Mouse (Mus musculus): ENCODE data around the gene Zbtb16. TPM values are rescaled to one million over a fixed set of nuclear protein-coding genes. Genes with fewer than 3 reads are reported as not detected.

The Zbtb16 gene
- total RNA-seq, 1 experiment: 0.36 TPM

DNA sequence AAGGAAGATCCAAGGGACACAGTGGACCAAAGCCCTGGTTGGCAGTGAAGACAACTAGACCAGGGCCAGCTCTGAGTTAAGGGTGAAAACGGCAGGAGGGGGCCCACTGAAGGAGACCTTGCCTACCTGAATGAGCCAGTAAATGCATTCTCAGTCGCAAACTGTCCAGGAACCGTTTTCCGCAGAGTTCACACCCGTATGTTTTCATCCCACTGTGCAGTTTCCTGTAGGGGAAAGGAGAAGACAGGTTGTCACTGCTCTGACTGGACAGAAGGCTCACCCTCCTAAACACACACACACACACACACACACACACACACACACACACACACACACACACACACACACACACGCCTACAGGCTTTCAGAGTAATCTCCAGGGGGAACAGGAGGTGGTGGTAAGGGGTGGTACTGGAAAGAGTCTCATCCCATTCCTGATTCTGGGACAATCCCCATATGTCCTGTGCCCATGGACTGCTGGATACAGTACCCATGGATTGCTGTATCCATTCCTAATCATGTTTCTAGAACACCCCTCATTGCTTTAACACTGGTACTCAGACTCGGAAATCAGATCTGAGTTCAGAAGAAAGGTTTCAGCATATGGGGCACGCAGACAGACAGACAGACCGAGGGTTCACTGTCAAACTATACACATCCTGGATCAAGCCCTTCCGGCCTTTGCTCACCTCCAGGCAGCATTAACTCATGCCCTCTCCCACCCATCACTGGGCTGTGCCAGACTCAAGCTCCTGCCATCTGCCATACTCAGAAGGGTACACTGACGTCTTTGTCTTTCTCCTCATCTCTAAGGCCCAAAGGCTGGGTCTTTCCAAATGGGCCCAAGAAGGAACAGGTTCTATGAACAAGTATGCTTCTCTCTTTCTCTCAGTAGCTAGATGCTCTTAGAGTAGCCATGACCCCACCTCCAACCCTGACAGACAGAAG is 92.4 kb downstream of the Zbtb16 start:
- in situ Hi-C loops (cut with MboI; ENCODE audit: low sequenced_read_pairs in 2 of 2, unreplicated experiment in 2 of 2): no loop called here
- H3K36me3 ChIP-seq (ENCODE audit: control insufficient read depth, insufficient read depth, low read length, poor library complexity, severe bottlenecking): no peaks in the 10 kb centered on the region
- no peak overlapping the region for H3K9ac ChIP-seq (ENCODE audit: insufficient read depth, low read depth, low read length, poor library complexity, severe bottlenecking)
- DNase-seq (ENCODE audit: low read depth, low spot score): no peak
- H3K9me3 ChIP-seq (ENCODE audit: control insufficient read depth, insufficient read depth, low read depth, low read length): no peaks in the 10 kb centered on the region
- H3K4me3 ChIP-seq (ENCODE audit: insufficient read depth in 1 of 2, low read depth in 1 of 2, low read length in 2 of 2, poor library complexity in 1 of 2, severe bottlenecking in 1 of 2): no peak overlapping the region
- H3K27ac ChIP-seq (ENCODE audit: insufficient read depth, low read depth, low read length, poor library complexity, severe bottlenecking): no peak overlapping the region
- no peaks in the 10 kb centered on the region; a peak in 1 of 4 replicates for H3K4me1 ChIP-seq (ENCODE audit: control insufficient read depth in 2 of 2, insufficient read depth in 2 of 2, low read length in 2 of 2, poor library complexity in 1 of 2)
- TF ChIP-seq MAFK (IDR thresholded peaks at IDR 0.05; ENCODE audit: insufficient read depth, low read depth, low read length): no peak
- TF ChIP-seq CHD2 (IDR thresholded peaks at IDR 0.05; ENCODE audit: low read depth, low read length): no peak
- TF ChIP-seq HCFC1 (IDR thresholded peaks at IDR 0.05; ENCODE audit: borderline replicate concordance, insufficient read depth, low read length): no peak
- TF ChIP-seq ZNF384 (IDR thresholded peaks at IDR 0.05; ENCODE audit: low read depth, low read length): no peak
- TF ChIP-seq ZC3H11A (IDR thresholded peaks at IDR 0.05; ENCODE audit: borderline replicate concordance, low read depth, low read length): no peak

DNA sequence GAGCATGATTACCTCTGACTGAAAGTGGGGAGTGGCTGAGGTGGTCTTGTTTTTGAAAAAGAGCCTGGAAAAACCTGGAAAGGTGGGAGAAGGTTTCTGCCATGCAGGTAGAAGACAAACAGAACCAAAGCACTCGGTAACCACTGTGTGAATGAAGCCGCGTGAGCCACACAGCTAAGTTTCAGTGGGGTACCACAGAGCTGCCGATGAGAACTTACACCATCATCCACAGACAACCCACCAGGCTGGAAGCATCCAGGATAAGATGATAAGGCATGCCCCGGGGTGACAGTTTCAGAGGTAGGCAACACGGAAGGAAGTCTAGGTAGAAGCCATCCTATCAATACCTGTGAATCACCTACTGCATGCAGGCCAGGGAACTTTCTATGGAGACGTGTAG is 93.9 kb downstream of the Zbtb16 start:
- H3K4me1 ChIP-seq (ENCODE audit: control insufficient read depth in 2 of 2, insufficient read depth in 2 of 2, low read length in 2 of 2, poor library complexity in 1 of 2): no peaks in the 10 kb centered on the region; a peak in 1 of 4 replicates
- H3K9ac ChIP-seq (ENCODE audit: insufficient read depth, low read depth, low read length, poor library complexity, severe bottlenecking): no peak overlapping the region
- in situ Hi-C loops (cut with MboI; ENCODE audit: low sequenced_read_pairs in 2 of 2, unreplicated experiment in 2 of 2): no loop called here
- TF ChIP-seq ZC3H11A (IDR thresholded peaks at IDR 0.05; ENCODE audit: borderline replicate concordance, low read depth, low read length) (no peak), MAFK (IDR thresholded peaks at IDR 0.05; ENCODE audit: insufficient read depth, low read depth, low read length) (no peak), ZNF384 (IDR thresholded peaks at IDR 0.05; ENCODE audit: low read depth, low read length) (no peak), CHD2 (IDR thresholded peaks at IDR 0.05; ENCODE audit: low read depth, low read length) (no peak), HCFC1 (IDR thresholded peaks at IDR 0.05; ENCODE audit: borderline replicate concordance, insufficient read depth, low read length) (no peak)
- H3K4me3 ChIP-seq (ENCODE audit: insufficient read depth in 1 of 2, low read depth in 1 of 2, low read length in 2 of 2, poor library complexity in 1 of 2, severe bottlenecking in 1 of 2): no peak overlapping the region
- no peak for DNase-seq (ENCODE audit: low read depth, low spot score)
- no peaks in the 10 kb centered on the region for H3K36me3 ChIP-seq (ENCODE audit: control insufficient read depth, insufficient read depth, low read length, poor library complexity, severe bottlenecking)
- H3K27ac ChIP-seq (ENCODE audit: insufficient read depth, low read depth, low read length, poor library complexity, severe bottlenecking): no peak overlapping the region
- no peaks in the 10 kb centered on the region for H3K9me3 ChIP-seq (ENCODE audit: control insufficient read depth, insufficient read depth, low read depth, low read length)

DNA sequence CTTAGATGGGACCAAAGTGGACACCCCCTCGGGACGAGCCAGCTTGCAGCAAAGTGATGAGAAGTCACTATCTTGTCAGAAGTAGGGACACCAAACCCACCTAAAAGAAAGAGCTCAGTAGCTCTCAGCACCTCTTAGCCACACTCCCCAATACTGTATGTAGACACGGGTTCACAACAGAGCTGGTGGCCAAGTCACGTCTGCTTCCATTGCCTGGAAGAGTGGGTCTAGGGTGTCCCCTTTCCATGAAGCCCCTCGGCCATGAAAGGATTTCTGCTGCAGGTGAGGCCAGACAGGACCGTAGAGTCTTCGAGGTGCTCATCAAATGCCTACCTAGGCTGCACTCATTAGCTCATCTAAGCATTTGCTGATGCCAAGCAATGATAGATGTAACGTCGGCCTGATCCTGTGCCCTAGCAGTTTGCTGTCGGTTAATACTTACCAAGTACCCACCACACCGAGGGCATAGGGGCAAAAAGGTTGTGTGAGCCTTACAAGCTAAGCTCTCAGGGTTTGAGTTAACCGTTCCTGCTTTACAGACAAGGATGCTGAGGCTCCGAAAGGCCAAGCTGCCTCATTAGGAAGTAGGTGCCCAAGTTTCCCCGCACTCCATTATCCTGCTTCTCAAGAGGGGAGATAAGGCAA is 94.5 kb downstream of the Zbtb16 start:
- Histone ChIP-seq H3K9me3 (ENCODE audit: control insufficient read depth, insufficient read depth, low read depth, low read length) (no peaks in the 10 kb centered on the region), H3K9ac (ENCODE audit: insufficient read depth, low read depth, low read length, poor library complexity, severe bottlenecking) (no peak overlapping the region), H3K4me1 (ENCODE audit: control insufficient read depth in 2 of 2, insufficient read depth in 2 of 2, low read length in 2 of 2, poor library complexity in 1 of 2) (no peaks in the 10 kb centered on the region; a peak in 1 of 4 replicates), H3K36me3 (ENCODE audit: control insufficient read depth, insufficient read depth, low read length, poor library complexity, severe bottlenecking) (no peaks in the 10 kb centered on the region), H3K4me3 (ENCODE audit: insufficient read depth in 1 of 2, low read depth in 1 of 2, low read length in 2 of 2, poor library complexity in 1 of 2, severe bottlenecking in 1 of 2) (no peak overlapping the region), H3K27ac (ENCODE audit: insufficient read depth, low read depth, low read length, poor library complexity, severe bottlenecking) (no peak overlapping the region)
- TF ChIP-seq MAFK (IDR thresholded peaks at IDR 0.05; ENCODE audit: insufficient read depth, low read depth, low read length): no peak
- no peak for TF ChIP-seq ZNF384 (IDR thresholded peaks at IDR 0.05; ENCODE audit: low read depth, low read length)
- TF ChIP-seq ZC3H11A (IDR thresholded peaks at IDR 0.05; ENCODE audit: borderline replicate concordance, low read depth, low read length): no peak
- TF ChIP-seq CHD2 (IDR thresholded peaks at IDR 0.05; ENCODE audit: low read depth, low read length): no peak
- TF ChIP-seq HCFC1 (IDR thresholded peaks at IDR 0.05; ENCODE audit: borderline replicate concordance, insufficient read depth, low read length): no peak
- DNase-seq (ENCODE audit: low read depth, low spot score): no peak
- in situ Hi-C loops (cut with MboI; ENCODE audit: low sequenced_read_pairs in 2 of 2, unreplicated experiment in 2 of 2): no loop called here

DNA sequence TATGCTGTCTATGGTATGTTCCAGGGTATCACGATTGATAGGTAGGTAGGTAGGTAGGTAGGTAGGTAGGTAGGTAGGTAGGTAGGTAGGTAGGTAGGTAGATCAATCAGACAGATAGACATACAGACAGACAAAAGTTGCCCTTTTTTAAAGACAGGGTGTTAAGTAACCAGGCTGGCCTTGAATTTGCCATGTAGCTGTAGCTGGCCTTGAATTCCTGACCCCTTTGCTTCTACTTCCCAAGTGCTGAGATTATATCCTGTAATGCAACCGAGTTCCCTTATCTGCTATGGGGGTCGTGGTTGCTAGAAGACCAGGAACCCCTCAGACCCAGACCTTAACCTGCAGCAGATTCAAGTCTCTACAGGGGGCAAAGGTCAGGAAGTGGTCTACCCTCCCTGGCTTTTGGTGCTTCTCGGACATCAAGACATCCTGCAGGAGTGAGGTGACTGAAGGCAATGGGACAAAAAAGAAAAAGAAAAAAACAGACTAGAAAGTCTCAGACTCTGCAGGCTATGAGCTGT is 95.2 kb downstream of the Zbtb16 start:
- no peak overlapping the region for H3K4me3 ChIP-seq (ENCODE audit: insufficient read depth in 1 of 2, low read depth in 1 of 2, low read length in 2 of 2, poor library complexity in 1 of 2, severe bottlenecking in 1 of 2)
- TF ChIP-seq ZC3H11A (IDR thresholded peaks at IDR 0.05; ENCODE audit: borderline replicate concordance, low read depth, low read length) (no peak), MAFK (IDR thresholded peaks at IDR 0.05; ENCODE audit: insufficient read depth, low read depth, low read length) (no peak), CHD2 (IDR thresholded peaks at IDR 0.05; ENCODE audit: low read depth, low read length) (no peak), ZNF384 (IDR thresholded peaks at IDR 0.05; ENCODE audit: low read depth, low read length) (no peak), HCFC1 (IDR thresholded peaks at IDR 0.05; ENCODE audit: borderline replicate concordance, insufficient read depth, low read length) (no peak)
- in situ Hi-C loops (cut with MboI; ENCODE audit: low sequenced_read_pairs in 2 of 2, unreplicated experiment in 2 of 2): no loop called here
- no peak overlapping the region for H3K9ac ChIP-seq (ENCODE audit: insufficient read depth, low read depth, low read length, poor library complexity, severe bottlenecking)
- H3K9me3 ChIP-seq (ENCODE audit: control insufficient read depth, insufficient read depth, low read depth, low read length): no peaks in the 10 kb centered on the region
- H3K36me3 ChIP-seq (ENCODE audit: control insufficient read depth, insufficient read depth, low read length, poor library complexity, severe bottlenecking): no peaks in the 10 kb centered on the region
- no peak overlapping the region for H3K27ac ChIP-seq (ENCODE audit: insufficient read depth, low read depth, low read length, poor library complexity, severe bottlenecking)
- no peak for DNase-seq (ENCODE audit: low read depth, low spot score)
- no peaks in the 10 kb centered on the region; a peak in 1 of 4 replicates for H3K4me1 ChIP-seq (ENCODE audit: control insufficient read depth in 2 of 2, insufficient read depth in 2 of 2, low read length in 2 of 2, poor library complexity in 1 of 2)
